Mouse (Mus musculus) neural tube, embryonic 13.5 days (tissue): ENCODE results near the gene Sema6d. TPM values are rescaled to one million over a fixed set of nuclear protein-coding genes. Genes with fewer than 3 reads are reported as not detected.

Source experiments
- ATAC-seq: fragments of 200-750 bp; cut with Nextera tagmentation; 2 replicates; pipeline ENCODE4 v1.8.0; 2017; ENCODE audit warnings: low read depth, mild to moderate bottlenecking, moderate TSS enrichment, moderate library complexity
- H3K27ac ChIP-seq: fragments of 300-500 bp; sonication (generic); replicated peaks from 2 replicates; pipeline ENCODE4 v1.5.1; 2015; ENCODE audit warnings: moderate library complexity, mild to moderate bottlenecking, inconsistent platforms
- H3K27me3 ChIP-seq: fragments of 300-500 bp; sonication (generic); 2 replicates; pipeline ENCODE4 v1.6.1; 2015; ENCODE audit warnings: mild to moderate bottlenecking, inconsistent platforms
- H3K36me3 ChIP-seq: fragments of 300-500 bp; sonication (generic); 2 replicates; pipeline ENCODE4 v1.6.1; 2015; ENCODE audit warnings: mild to moderate bottlenecking, inconsistent platforms
- H3K4me1 ChIP-seq: fragments of 300-500 bp; sonication (generic); replicated peaks from 2 replicates; pipeline ENCODE4 v1.6.1; 2015; ENCODE audit warnings: inconsistent platforms
- H3K4me2 ChIP-seq: fragments of 300-500 bp; sonication (generic); 2 replicates; pipeline ENCODE4 v1.6.1; 2015; ENCODE audit warnings: inconsistent platforms, mild to moderate bottlenecking, moderate library complexity
- H3K4me3 ChIP-seq: fragments of 300-500 bp; sonication (generic); 2 replicates; pipeline ENCODE4 v1.5.1; 2015; ENCODE audit warnings: mild to moderate bottlenecking, inconsistent platforms
- H3K9ac ChIP-seq: fragments of 300-500 bp; sonication (generic); 2 replicates; pipeline ENCODE4 v1.6.1; 2015; ENCODE audit warnings: moderate library complexity, mild to moderate bottlenecking, inconsistent platforms
- H3K9me3 ChIP-seq: fragments of 300-500 bp; sonication (generic); 2 replicates; pipeline ENCODE4 v1.6.1; 2016; ENCODE audit warnings: inconsistent platforms
- WGBS: fragments of 180-500 bp; shearing (Covaris S2); methylation state at CpG from one replicate; pipeline ENCODE4 v1.1.7; 2015; 5-methylcytosine and 5-hydroxymethylcytosine counted together
- polyA plus RNA-seq: library from polyadenylated mRNA; unstranded; fragments of >200 nt; fragmentation: Nextera tagmentation; extraction: Ambion mirVana; gene quantifications from 2 replicates; pipeline ENCODE4 v1.2.1, GENCODE M21; 2015

The Sema6d gene
- polyA plus RNA-seq, 1 experiment from 2014 or later, result 47.4 TPM

DNA sequence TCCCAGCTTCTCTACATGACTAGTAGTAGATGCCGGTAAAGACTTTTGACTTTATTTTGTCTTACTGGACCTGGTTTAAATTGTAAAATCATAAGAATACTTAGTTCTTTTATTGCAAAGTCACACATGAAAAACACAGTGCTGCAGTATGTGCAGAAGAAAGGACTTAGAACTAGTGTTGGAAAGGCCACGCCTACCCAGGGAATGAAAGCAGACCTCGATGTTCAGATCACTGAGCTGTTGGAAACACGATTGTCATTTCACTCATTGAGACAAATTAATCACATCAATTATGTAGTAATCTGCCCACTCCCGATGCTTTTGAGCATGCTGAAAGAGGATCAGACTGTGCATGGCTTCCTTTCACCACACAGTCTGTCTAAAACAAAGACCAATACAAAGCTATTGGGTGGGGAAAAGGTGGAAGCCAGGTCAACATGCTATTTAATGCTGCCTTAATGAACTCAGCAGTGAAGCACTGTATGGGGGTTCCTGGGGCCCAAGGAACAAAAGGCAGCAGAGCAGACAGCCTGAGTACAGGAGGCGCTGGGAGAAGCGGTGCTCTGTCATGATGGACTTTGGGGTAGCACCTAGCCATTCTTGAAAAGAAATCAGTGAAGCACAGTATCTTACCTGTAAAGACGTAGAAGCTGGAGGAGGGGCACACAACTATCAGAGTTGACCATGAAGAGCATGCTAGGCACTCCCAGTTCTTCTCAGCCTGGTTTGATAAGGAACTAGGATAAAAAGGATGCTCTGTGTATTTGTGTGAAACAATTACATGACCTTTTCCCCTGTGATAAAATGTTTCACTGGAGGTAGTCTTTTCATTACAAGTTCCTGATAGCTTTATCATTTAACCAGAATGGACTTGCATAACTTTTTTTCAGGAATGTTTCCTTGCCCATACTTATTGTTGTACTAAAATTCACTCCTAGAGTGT is 375.5 kb downstream of the Sema6d start:
- H3K4me3 ChIP-seq, result no peak overlapping the region
- no peak for ATAC-seq
- no peak overlapping the region for H3K27ac ChIP-seq
- 58% methylated on average over 8 of the region's 8 CpGs for WGBS
- H3K4me2 ChIP-seq, result no peak overlapping the region
- no peak overlapping the region for H3K9ac ChIP-seq
- no peaks in the 10 kb centered on the region for H3K36me3 ChIP-seq
- peaks cover 24% of the 10 kb centered on the region for H3K4me1 ChIP-seq
- no peaks in the 10 kb centered on the region for H3K9me3 ChIP-seq
- no peaks in the 10 kb centered on the region for H3K27me3 ChIP-seq

DNA sequence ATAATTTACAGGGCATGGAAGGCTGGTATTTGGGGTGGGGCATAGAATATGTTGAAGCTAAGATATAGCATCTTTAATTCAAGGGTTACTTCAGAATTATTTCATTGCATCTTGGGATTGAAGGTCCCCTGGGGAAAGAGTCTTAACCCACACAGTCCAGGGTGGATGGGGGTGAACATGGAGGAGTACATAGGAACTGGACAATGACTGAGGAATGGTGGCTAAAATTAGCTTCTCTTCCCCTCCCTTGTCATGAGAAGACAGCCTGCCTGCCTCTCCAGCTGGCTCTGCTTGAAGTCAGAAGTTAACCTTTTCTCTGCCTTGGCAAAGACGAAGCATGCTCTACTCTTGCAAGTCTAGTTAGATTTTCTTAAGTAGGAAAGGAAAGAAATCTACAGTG is 377.7 kb downstream of the Sema6d start:
- Histone ChIP-seq H3K9ac (no peak overlapping the region), H3K4me1 (peaks cover 21% of the 10 kb centered on the region), H3K27me3 (no peaks in the 10 kb centered on the region), H3K36me3 (no peaks in the 10 kb centered on the region), H3K27ac (no peak overlapping the region), H3K4me2 (no peak overlapping the region), H3K9me3 (no peaks in the 10 kb centered on the region), H3K4me3 (no peak overlapping the region)
- ATAC-seq, result no peak; the same call in 1 of the 2 replicates
- WGBS, result 67% methylated on average over 1 of the region's 1 CpGs

DNA sequence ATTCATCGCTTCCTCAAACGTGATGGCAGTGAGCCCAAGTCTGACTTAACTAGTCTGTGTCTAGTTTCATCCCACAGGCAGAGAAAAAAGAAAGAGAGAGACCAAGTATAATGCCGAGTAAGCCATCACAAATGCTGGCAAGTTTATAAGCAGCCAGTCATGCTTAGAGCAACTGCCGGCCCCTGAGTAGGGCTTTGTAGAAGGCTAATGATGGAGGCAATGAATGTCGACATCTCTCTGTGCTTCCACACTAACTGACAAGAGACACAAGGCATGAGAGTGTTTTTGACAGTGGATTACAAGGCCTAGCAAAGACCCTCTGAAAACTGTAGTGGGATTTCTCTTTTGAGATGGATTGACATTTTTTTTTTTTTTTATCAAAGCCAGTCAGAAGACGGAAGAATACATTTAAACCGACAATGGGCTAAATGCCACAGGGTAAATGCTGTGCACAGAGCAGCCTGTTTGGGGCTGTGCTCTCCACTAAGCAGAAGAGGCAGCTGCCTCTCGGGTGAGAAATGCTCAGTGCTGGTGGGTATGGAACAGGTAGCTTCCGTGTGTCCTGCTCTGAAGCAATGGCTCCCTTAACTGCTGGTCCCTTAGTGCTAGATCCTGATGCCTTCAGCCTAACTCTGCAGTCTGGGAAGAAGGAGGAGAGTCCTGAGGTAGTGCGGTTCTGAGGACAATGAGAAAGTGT is 380.7 kb downstream of the Sema6d start:
- H3K4me1 ChIP-seq, result peaks cover 30% of the 10 kb centered on the region
- H3K9me3 ChIP-seq, result no peaks in the 10 kb centered on the region
- H3K27ac ChIP-seq, result no peak overlapping the region
- no peaks in the 10 kb centered on the region for H3K27me3 ChIP-seq
- H3K4me2 ChIP-seq, result no peak overlapping the region
- H3K36me3 ChIP-seq, result no peaks in the 10 kb centered on the region
- no peak overlapping the region for H3K4me3 ChIP-seq
- WGBS, result 68% methylated on average over 10 of the region's 10 CpGs
- no peak for ATAC-seq
- H3K9ac ChIP-seq, result no peak overlapping the region

DNA sequence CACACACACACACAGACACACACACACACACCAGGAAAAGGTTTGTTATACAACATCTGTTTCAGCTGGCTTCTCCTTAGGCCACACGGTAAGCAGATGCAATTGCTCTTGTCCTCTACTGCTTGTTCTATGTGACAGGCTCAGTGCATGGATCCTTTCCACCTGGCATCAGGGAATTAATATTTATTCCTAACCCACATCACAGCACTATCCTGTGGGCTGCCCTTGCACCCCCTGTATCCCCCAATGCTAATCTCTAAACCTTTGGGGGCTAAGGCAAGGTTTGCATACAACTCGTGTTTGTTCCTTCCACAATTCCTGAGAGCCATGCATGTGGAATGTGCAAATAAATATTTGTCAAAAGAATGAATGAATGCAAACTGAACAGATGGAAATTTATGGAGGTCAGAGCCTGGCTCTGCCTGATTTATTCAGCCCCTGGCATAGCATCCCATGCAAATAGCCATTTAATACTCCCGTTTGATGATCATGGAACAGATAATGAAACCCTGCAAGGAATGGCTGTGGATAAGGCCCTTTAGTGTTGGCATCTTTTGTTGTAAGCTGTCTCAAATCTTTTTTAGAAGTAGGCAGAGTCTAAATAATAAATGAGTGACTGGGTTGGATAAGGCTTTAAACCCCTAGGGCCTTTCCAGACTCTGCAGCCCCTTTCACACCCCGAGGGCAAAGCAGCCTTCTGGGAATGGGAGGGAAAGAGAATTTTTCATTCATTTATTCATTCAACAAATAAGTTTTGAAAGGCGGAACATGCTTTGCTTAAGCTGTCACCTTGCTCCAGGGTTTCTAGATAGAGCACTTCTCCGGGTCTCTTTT is 383.1 kb downstream of the Sema6d start:
- H3K4me1 ChIP-seq, result peaks cover 23% of the 10 kb centered on the region
- peak; percentile 53 for ATAC-seq
- H3K36me3 ChIP-seq, result no peaks in the 10 kb centered on the region
- no peaks in the 10 kb centered on the region for H3K9me3 ChIP-seq
- no peak overlapping the region for H3K9ac ChIP-seq
- peak overlapping the region; percentile 53 for H3K27ac ChIP-seq
- no peak overlapping the region for H3K4me3 ChIP-seq
- no peaks in the 10 kb centered on the region for H3K27me3 ChIP-seq
- 29% methylated on average over 6 of the region's 6 CpGs for WGBS
- H3K4me2 ChIP-seq, result no peak overlapping the region

DNA sequence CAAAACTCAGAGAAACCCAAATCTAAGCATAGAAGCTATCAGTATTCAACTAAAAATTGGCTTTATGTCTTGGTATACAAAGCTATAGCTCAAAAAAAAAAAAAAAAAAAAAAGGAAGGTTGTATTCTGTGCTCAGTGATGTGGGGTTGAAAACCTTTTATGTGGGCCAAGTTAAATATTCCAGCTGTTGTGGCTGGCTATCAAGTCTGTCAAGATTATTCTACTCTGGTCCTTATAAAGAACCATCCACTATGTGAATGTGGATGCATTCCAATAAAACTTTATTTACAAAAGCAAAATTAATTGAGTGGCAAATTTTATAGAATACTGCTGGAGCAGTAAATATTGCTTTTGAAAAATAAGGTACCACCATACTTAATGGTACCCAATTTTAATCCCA is 388.1 kb downstream of the Sema6d start:
- no peaks in the 10 kb centered on the region for H3K9me3 ChIP-seq
- H3K36me3 ChIP-seq, result no peaks in the 10 kb centered on the region
- no peak overlapping the region for H3K9ac ChIP-seq
- no peak overlapping the region for H3K4me2 ChIP-seq
- H3K27ac ChIP-seq, result no peak overlapping the region
- H3K4me3 ChIP-seq, result no peak overlapping the region
- H3K4me1 ChIP-seq, result peaks cover 10% of the 10 kb centered on the region
- no peaks in the 10 kb centered on the region for H3K27me3 ChIP-seq
- no peak for ATAC-seq

DNA sequence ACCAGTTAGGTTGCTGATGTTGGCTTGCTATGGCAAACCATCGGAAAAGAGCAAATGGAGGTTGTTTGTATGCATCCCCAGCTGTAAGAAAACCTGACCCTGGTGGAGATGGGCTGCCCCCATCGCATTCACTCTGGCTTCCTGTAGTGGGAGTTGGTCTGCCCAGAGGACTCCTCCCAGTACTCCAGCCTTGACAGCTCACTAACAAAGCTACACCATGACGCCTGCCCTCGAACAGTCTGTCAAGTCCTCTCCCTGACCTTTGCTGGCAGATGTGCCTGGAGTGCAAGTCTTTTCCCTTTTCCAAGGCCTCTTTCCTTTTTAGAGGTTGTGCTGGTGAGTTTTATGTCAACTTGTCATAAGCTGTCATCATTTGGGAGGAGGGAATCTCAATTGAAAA is 388.8 kb downstream of the Sema6d start:
- WGBS, result 88% methylated on average over 4 of the region's 4 CpGs
- H3K27ac ChIP-seq, result no peak overlapping the region
- ATAC-seq, result no peak
- H3K36me3 ChIP-seq, result no peaks in the 10 kb centered on the region
- peaks cover 4% of the 10 kb centered on the region for H3K4me1 ChIP-seq
- no peak overlapping the region for H3K4me3 ChIP-seq
- no peaks in the 10 kb centered on the region for H3K27me3 ChIP-seq
- no peak overlapping the region for H3K4me2 ChIP-seq
- H3K9ac ChIP-seq, result no peak overlapping the region
- H3K9me3 ChIP-seq, result no peaks in the 10 kb centered on the region

DNA sequence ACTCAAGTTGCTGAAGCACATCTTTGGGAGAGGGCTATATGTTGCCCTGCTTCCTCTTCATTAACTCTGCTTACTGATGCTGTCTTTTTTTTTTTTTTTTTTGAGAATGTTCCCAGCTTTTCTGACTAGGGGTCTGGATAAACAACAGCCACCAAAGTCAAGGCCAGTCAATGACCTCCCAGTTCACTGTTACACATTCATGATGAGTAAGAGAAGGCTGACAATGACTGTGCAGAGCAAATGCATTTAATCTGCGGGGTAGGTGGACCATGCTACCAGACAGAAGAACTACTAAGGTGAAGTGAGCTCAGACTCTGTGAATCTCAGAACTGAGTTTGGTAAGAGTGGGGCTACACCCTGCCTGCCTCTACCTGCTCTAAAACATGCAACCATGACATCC is 396.0 kb downstream of the Sema6d start:
- no peak overlapping the region for H3K27ac ChIP-seq
- ATAC-seq, result no peak
- WGBS, result 100% methylated on average over 1 of the region's 1 CpGs

DNA sequence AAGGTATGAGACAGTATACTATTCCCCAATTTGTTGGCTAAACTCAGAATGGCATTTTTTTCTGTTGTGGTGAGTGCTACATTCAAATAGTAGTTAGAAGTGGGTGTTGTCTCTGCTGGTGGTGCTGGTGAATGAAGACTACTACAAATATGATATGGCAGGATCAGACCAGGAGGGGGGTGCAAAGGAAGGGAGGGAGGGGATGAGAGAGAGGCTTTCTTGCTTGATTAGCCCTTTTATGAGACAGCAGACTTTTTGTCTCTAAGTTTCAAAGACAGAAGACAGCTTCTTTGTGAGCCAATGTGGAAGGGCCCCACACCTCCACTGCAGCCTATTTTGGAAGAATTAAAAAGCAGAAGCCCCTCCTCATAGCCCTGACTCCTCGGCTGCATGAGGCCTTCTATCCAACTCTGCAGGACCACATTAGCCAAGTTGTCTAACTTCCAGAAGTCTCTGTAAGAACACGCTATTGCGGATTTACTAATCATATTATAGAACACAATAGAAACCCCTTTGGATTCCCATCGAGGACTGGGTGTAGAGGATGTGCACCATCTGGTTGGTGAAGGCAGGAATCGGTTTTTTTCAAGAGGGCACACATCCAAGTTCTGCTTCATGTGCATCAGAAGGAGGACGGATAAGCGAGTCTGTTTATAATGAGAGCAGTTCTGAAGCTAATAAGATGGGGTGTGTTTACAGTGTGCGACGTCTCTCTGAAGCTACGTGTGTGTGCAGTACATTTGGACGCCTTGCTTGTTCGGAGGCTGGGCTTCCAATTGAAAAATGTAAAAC is 400.4 kb downstream of the Sema6d start:
- Histone ChIP-seq H3K4me2 (no peak overlapping the region), H3K27ac (no peak overlapping the region), H3K4me1 (peaks cover 8% of the 10 kb centered on the region; the same call in 1 of the 2 replicates), H3K27me3 (no peaks in the 10 kb centered on the region), H3K9ac (no peak overlapping the region), H3K4me3 (no peak overlapping the region), H3K36me3 (no peaks in the 10 kb centered on the region), H3K9me3 (no peaks in the 10 kb centered on the region)
- 52% methylated on average over 12 of the region's 12 CpGs for WGBS
- ATAC-seq, result 0 out of 2 replicates have a peak, but pooled peaks have one; percentile 36

More for the DNA sequence above, 396.0 kb downstream of the Sema6d start:
- H3K9ac ChIP-seq, result no peak overlapping the region
- no peak overlapping the region for H3K4me3 ChIP-seq
- H3K36me3 ChIP-seq, result no peaks in the 10 kb centered on the region
- H3K27me3 ChIP-seq, result no peaks in the 10 kb centered on the region
- H3K4me1 ChIP-seq, result peaks cover 8% of the 10 kb centered on the region; the same call in 1 of the 2 replicates
- H3K9me3 ChIP-seq, result no peaks in the 10 kb centered on the region
- no peak overlapping the region for H3K4me2 ChIP-seq

DNA sequence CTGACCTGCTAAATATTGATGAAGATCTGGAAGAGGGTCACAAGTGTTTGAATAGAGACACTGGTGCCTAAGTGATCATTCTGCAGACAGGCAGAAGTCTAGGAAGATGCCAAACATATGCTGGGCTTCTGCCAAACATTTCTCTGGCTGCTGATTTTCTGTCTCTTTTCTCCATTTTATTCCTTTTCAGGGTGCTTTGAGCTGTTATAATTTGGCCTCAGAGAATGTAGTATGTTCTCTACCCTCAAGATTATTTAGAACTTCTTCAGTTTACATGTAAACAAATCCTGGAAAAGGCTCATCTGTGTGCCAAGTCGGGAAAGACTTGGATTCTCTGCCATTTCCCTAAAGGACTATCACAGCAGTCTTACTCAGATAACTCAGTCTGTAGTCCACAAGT is 406.0 kb downstream of the Sema6d start:
- Histone ChIP-seq H3K27me3 (no peaks in the 10 kb centered on the region), H3K9ac (no peak overlapping the region), H3K9me3 (no peaks in the 10 kb centered on the region), H3K4me1 (no peaks in the 10 kb centered on the region), H3K27ac (no peak overlapping the region), H3K4me2 (no peak overlapping the region), H3K4me3 (no peak overlapping the region), H3K36me3 (no peaks in the 10 kb centered on the region)
- ATAC-seq, result no peak
- WGBS, result 69% methylated on average over 1 of the region's 1 CpGs

DNA sequence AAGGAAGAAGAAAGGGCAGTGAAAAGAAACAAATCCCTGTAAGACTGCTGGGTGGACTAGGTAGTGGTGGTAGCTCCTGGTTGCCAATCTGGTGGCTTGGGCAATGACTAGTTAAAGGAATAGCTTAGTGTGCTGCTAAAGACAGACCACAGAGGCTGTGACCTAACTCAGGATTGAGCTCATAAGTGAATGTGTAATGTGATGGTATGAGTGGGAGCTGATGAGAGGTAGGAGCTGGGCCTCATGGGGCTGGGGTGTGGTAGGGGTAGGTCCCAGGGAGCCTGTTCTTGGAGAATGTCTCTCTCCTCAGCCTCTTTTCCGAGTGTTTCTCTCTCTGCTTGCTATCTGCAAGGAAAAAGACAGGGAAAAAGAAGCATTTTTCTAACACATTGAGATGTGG is 409.9 kb downstream of the Sema6d start:
- Histone ChIP-seq H3K4me2 (no peak overlapping the region), H3K36me3 (no peaks in the 10 kb centered on the region), H3K27ac (no peak overlapping the region), H3K27me3 (no peaks in the 10 kb centered on the region), H3K9me3 (no peaks in the 10 kb centered on the region), H3K4me3 (no peak overlapping the region), H3K9ac (no peak overlapping the region), H3K4me1 (no peaks in the 10 kb centered on the region)
- ATAC-seq, result no peak
- WGBS, result 47% methylated on average over 1 of the region's 1 CpGs

DNA sequence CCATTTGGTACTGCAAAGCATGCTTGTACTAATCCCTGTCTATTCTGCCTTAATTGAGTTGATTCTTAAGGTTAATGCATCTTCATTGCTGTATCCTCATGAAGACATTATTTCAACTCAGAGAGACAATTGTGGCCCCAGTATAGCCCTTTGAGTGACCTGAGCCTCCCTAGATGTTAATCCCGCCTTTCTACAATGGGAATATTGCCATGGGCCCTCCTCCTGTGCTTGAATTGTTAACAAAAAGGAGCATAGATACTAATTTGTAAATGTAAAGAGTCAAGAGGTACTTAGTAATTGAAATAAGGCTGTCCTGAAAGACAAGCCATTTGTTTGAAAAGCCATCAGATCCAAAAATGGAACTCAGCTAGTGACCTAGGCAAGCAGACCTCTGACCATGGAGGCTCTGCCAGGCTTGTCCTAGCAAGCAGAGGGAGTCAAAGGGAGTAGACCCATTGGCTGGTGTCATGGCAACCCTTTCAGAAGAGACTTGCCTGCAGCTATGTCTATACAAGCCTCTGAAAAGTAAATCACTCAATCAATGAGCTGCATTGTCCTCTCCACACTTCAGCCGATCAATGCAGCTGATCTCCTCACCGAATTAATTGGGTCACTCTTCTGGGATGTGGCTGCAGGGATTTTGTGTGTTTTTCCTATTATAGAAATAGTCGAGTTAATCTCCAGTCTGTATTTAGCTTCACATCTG is 416.2 kb downstream of the Sema6d start:
- H3K4me2 ChIP-seq, result no peak overlapping the region
- H3K4me1 ChIP-seq, result peaks cover 13% of the 10 kb centered on the region
- WGBS, result 13% methylated on average over 4 of the region's 4 CpGs
- no peaks in the 10 kb centered on the region for H3K36me3 ChIP-seq
- no peak overlapping the region for H3K27ac ChIP-seq
- no peak for ATAC-seq
- no peaks in the 10 kb centered on the region for H3K9me3 ChIP-seq
- no peak overlapping the region for H3K9ac ChIP-seq
- no peak overlapping the region for H3K4me3 ChIP-seq
- H3K27me3 ChIP-seq, result no peaks in the 10 kb centered on the region
